Mouse (Mus musculus) macrophage (primary cell): Measurements from ENCODE around the gene Pdcd2l. TPM values are rescaled to one million over a fixed set of nuclear protein-coding genes. Genes with fewer than 3 reads are reported as not detected.

Experiments used
- H3K27ac ChIP-seq: fragments of 350-480 bp; formaldehyde crosslinking; 2 replicates; pipeline ENCODE4 v1.9.0; 2021
- H3K36me3 ChIP-seq: fragments of 350-480 bp; formaldehyde crosslinking; 2 replicates; pipeline ENCODE4 v1.9.0; 2021; ENCODE audit errors: inconsistent target
- H3K4me3 ChIP-seq: fragments of 350-480 bp; formaldehyde crosslinking; 2 replicates; pipeline ENCODE4 v1.9.0; 2021; ENCODE audit errors: inconsistent target
- H3K79me2 ChIP-seq: fragments of 350-480 bp; formaldehyde crosslinking; 2 replicates; pipeline ENCODE4 v1.9.0; 2021; ENCODE audit errors: inconsistent target
- WGBS: methylation state at CpG from one replicate; pipeline ENCODE4 v1.1.7; 2026; ENCODE audit warnings: inconsistent platforms; ENCODE audit not compliant: missing documents; 5-methylcytosine and 5-hydroxymethylcytosine counted together
- polyA plus RNA-seq: library from polyadenylated mRNA; stranded (reverse); fragments of 250-400 nt; gene quantifications from 3 replicates; pipeline ENCODE4 v1.2.4, GENCODE M21; 2018; ENCODE audit warnings: inconsistent platforms
- total RNA-seq, 78 experiments: library from RNA; depleted of rRNA; stranded (reverse); fragments of 250-400 nt; gene quantifications; 1 replicate in 9 of 78; 2 replicates in 24 of 78; 3 replicates in 43 of 78; 4 replicates in 2 of 78; pipeline ENCODE4 v1.2.4; 2018; ENCODE audit warnings: inconsistent platforms in 56 of 78

Gene Pdcd2l
- total RNA-seq (2018; cell fraction: chromatin; rRNA removed) = 10 to 100 TPM in 22 of 26 experiments, 1 to 10 TPM in 4; 3.9 to 75.5 (median 26.3) TPM
- 10 to 100 TPM; 10.4 to 27.9 (median 17.5) TPM for total RNA-seq (2018; cell fraction: cytosol; rRNA removed)
- 10 to 100 TPM in 22 of 26 experiments, 1 to 10 TPM in 4; 4.4 to 51.6 (median 18.0) TPM for total RNA-seq (2018; cell fraction: nucleus; rRNA removed)
- polyA plus RNA-seq = 15.9 to 29.8 TPM (median 24.8 TPM) in 3 replicates

- peak within 1 kb of the TSS; percentile 53 for H3K4me3 ChIP-seq
- WGBS = under 1% methylated on average over 66 of the region's 70 CpGs
- H3K27ac ChIP-seq = peak within 1 kb of the TSS; percentile 50
- peaks cover 36% of the 10 kb centered on the region for H3K79me2 ChIP-seq
- H3K36me3 ChIP-seq = peaks cover 1% of the 10 kb centered on the region; the same call in 1 of the 2 replicates
These were observed at the start of gene Pdcd2l for GRCm38 (mm10) chr7:34196132-34197128. TSS of gene Pdcd2l (minus strand) at chr7:34196661.

DNA sequence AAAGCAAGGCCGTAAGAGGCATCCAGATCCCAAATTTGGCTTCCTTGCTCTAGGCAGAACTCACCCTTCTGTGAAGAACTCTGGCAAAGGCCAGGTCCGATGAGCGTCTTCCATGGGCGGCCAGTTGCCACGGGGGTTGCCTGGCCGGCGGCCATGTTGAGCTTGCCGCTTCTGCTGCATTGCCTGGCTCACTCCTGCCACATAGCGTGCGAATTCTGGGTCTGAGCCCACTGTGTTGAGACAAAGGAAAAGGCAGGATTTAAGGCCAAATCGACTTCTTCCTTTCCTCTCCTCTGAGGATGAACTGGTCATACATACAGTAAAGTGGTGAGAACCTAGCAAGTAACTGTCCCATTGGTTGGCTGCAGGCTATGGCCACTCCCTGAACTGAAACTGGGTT lies 45.7 kb upstream of the Pdcd2l start:
- H3K27ac ChIP-seq = no peak overlapping the region
- 87% methylated on average over 11 of the region's 11 CpGs for WGBS
- no peaks in the 10 kb centered on the region for H3K79me2 ChIP-seq
- no peak overlapping the region for H3K4me3 ChIP-seq
- peaks cover 59% of the 10 kb centered on the region for H3K36me3 ChIP-seq

GRCm38 (mm10) chr7:34238086-34238485 lies 41.6 kb upstream of the Pdcd2l start:
- peaks cover 36% of the 10 kb centered on the region; the same call in 1 of the 2 replicates for H3K36me3 ChIP-seq
- no peak overlapping the region for H3K4me3 ChIP-seq
- H3K79me2 ChIP-seq = no peaks in the 10 kb centered on the region
- WGBS = 77% methylated on average over 4 of the region's 5 CpGs
- no peak overlapping the region for H3K27ac ChIP-seq

DNA sequence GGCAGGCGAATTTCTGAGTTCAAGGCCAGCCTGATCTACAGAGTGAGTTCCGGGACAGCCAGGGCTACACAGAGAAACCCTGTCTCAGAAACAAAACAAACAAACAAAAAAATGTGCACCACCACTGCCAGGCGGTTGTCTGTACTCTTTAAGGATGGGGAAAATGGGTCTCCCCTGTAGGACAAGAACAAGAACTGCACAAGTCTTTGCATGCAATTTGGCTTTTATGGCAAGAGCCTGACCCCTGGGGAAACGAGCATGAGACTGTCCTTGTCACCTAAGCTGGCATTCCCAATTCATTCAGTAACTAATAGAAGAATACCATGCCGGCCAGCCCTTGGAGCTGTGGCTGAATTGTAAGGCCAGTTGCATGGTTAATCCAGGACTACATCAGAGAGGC lies 39.1 kb upstream of the Pdcd2l start:
- no peaks in the 10 kb centered on the region for H3K79me2 ChIP-seq
- no peak overlapping the region for H3K27ac ChIP-seq
- peaks cover 21% of the 10 kb centered on the region; the same call in 1 of the 2 replicates for H3K36me3 ChIP-seq
- 100% methylated on average over 4 of the region's 5 CpGs for WGBS
- H3K4me3 ChIP-seq = no peak overlapping the region

- peak overlapping the region; percentile 67 for H3K27ac ChIP-seq
- H3K4me3 ChIP-seq = peak overlapping the region; percentile 61
- H3K36me3 ChIP-seq = peaks cover 19% of the 10 kb centered on the region; the same call in 1 of the 2 replicates
- WGBS = 4% methylated on average over 17 of the region's 17 CpGs
- H3K79me2 ChIP-seq = peaks cover under 1% of the 10 kb centered on the region; the same call in 1 of the 2 replicates
These were observed 38.4 kb upstream of the Pdcd2l start for GRCm38 (mm10) chr7:34234610-34235561.

DNA sequence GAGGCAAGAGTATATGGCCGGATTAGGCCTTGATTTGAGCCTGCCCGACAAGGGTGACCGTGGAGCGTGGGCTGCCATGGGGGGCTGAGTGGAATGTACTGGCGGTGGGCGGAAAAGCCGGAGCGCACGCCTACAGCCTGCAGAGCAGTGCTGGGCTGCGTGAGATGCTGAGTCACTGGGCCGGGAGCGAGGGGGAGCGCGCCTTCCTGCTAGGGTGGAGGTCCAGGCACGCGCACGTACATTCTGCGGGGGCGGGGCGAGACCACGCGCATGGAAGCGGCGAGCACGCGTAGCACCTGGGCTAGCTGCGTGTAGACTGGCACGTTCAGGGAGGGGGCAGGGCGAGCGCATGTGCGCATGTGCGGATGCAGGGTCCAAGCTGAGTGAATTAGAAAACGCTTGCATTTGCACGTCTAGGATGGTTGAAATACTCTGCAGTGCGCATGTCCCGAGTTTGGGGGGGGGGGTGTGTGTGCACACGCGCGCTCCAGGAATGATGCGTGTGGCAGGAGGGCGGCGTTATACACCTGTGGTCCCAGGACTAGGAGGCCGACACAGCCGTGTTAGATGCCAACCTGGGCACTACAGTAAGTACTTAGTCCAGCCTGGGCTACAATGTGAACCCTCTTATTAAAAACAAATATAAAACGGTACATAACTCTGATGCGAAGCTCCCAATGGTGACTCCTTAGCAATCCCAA lies 37.6 kb upstream of the Pdcd2l start:
- Histone ChIP-seq H3K79me2 (peaks cover 9% of the 10 kb centered on the region), H3K36me3 (peaks cover 11% of the 10 kb centered on the region; the same call in 1 of the 2 replicates), H3K27ac (peak overlapping the region; percentile 90), H3K4me3 (peak overlapping the region; percentile 61)
- WGBS = under 1% methylated on average over 46 of the region's 46 CpGs

DNA sequence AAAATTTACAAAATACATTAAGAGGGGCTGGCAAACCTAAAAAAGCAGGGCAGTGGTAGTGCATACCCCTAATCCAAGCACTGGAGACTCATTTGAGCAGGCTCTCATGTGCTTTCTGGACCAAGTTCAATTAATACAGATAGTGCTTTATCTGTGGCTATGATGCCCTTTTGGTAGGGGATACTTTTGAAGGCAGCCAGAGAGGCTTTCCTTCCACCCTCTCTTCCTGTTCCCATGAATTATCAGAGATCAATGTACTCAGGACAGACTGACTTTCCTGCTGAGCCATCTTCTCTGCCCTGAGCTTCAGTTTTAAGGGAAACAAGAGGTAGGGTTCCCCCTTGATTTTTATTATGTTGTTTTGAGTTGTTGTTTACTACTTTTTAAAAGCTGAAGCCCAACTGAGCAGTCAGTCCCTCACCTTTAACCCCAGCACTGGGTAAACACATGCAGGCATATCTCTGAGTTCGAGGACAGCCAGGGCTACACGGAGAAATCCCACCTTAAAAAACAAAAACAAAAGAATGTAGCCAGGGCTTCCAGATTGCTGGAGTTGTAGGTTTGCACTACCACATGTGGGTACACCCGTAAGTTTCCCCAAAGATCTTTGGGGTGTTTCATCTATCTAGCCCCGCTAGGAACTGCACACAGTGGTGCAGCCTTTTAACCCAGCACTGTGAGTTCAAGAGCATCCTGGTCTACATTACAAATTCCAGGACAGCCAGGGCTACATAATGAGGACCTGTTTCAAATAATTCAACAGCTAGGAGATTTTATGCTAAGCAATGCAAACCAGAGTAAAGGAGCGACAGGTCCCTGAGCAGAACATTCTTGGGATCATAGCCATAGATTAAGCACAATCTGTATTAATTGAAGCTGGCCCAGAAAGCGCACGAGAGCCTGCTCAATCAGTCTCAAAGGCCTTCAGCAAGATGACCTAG lies 36.6 kb upstream of the Pdcd2l start:
- Histone ChIP-seq H3K79me2 (peaks cover 19% of the 10 kb centered on the region), H3K27ac (peak overlapping the region; percentile 90), H3K36me3 (peaks cover 3% of the 10 kb centered on the region; the same call in 1 of the 2 replicates), H3K4me3 (peak overlapping the region; percentile 33)
- 58% methylated on average over 7 of the region's 7 CpGs for WGBS

DNA sequence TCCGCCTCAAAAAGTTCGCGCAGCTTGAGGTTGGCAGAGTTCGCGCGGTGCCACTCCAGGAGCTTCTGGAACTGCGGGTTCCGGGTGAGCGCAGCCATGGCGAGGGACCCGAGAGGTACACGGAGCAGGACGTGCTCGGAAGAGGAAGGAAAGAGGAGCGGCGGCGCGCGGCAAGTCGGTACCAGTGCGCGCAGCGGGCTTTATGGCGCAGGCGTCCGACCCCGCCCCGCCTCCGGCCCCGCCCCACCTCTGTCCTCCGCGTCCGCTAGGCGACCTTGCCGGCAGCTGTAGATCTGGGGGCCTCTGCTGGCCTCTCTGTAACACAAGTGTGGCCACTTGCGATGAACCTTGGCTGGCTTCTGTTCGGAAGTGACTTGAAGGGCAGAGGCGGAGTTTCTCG lies 33.7 kb upstream of the Pdcd2l start, which contains the start of gene Gpi1:
Gene Gpi1 (minus strand): TSS at position 221 of the 400 bp plus-strand sequence.
- Histone ChIP-seq H3K36me3 (peaks cover 30% of the 10 kb centered on the region), H3K27ac (peak within 1 kb of the TSS; percentile 80), H3K4me3 (peak within 1 kb of the TSS; percentile 92), H3K79me2 (peaks cover 48% of the 10 kb centered on the region)
- WGBS = under 1% methylated on average over 38 of the region's 39 CpGs

GRCm38 (mm10) chr7:34229691-34230111 lies 33.2 kb upstream of the Pdcd2l start:
- Histone ChIP-seq H3K27ac (peak overlapping the region; percentile 80), H3K4me3 (peak overlapping the region; percentile 92), H3K79me2 (peaks cover 52% of the 10 kb centered on the region), H3K36me3 (peaks cover 34% of the 10 kb centered on the region)
- 0% methylated on average over 18 of the region's 19 CpGs for WGBS

- Histone ChIP-seq H3K79me2 (peaks cover 58% of the 10 kb centered on the region), H3K4me3 (peak overlapping the region; percentile 92), H3K27ac (peak overlapping the region; percentile 80), H3K36me3 (peaks cover 38% of the 10 kb centered on the region)
- 19% methylated on average over 5 of the region's 5 CpGs for WGBS
These were observed 32.7 kb upstream of the Pdcd2l start for GRCm38 (mm10) chr7:34229153-34229552.

GRCm38 (mm10) chr7:34228641-34229040 lies 32.2 kb upstream of the Pdcd2l start:
- WGBS = 7% methylated on average over 9 of the region's 9 CpGs
- Histone ChIP-seq H3K79me2 (peaks cover 63% of the 10 kb centered on the region), H3K27ac (no peak overlapping the region), H3K4me3 (peak overlapping the region; percentile 92), H3K36me3 (peaks cover 43% of the 10 kb centered on the region)

DNA sequence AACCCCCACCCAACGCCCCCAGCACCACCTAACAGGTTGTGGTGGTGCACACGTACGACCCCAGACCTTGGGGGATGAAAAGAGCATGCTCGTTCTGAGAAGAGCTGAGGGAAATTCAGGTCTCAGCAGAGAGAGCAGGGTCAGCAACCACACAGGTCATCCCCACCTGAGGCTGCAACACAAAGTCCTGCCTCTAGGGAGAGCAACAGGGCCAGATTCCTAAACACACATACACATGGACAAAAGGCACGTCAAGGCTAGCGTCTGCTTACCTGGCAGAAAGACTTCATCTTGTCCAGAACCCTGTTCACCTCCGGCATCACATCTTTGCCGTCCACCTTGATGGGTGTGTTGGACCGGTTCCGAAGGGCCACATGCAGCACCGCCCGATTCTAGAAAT lies 30.4 kb upstream of the Pdcd2l start:
- WGBS = 95% methylated on average over 12 of the region's 12 CpGs
- H3K36me3 ChIP-seq = peaks cover 61% of the 10 kb centered on the region

More for the DNA sequence above, 30.4 kb upstream of the Pdcd2l start:
- H3K4me3 ChIP-seq = no peak overlapping the region; the same call in 1 of the 2 replicates
- no peak overlapping the region for H3K27ac ChIP-seq
- peaks cover 81% of the 10 kb centered on the region for H3K79me2 ChIP-seq
